Mouse (Mus musculus) embryonic fibroblast, embryonic 13.5 days (primary cell): ENCODE data around the gene Thap12.

Experiments
- CTCF ChIP-seq: IDR thresholded peaks from 2 replicates; pipeline ENCODE4 v1.5.1; 2011; ENCODE audit warnings: mild to moderate bottlenecking, control low read depth, low read length, moderate library complexity, borderline replicate concordance; ENCODE audit not compliant: insufficient read depth
- POLR2A ChIP-seq: IDR thresholded peaks from 2 replicates; pipeline ENCODE4 v1.6.1; 2011; ENCODE audit warnings: low read depth, mild to moderate bottlenecking, control low read depth, low read length, moderate library complexity

DNA sequence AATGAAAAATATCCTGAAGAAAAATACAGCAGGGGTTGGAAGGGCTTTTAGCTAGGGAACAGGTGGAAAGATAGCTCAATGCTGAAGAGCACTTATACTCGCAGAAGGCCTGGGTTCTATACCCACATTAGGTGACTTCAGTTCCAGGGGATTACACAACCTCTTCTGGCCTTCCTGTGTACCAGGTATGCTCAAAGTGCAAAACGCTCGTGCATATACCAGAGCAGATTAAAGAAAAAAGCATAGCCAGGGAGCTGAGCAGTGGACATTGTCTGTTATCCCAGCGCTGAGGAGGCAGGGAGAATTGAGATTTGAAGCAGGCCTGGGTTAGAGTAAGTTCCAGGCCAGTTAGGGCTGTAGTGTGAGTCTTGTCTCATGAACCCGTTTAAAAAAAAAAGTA is 1.4 kb downstream of the Thap12 start:
- TF ChIP-seq POLR2A (no peak), CTCF (no peak)
